Mouse (Mus musculus): ENCODE results near the gene Chd4.

- no peak for TF ChIP-seq CTCF (IDR thresholded peaks at IDR 0.05; ENCODE audit: low read depth, low read length)
- no peak for TF ChIP-seq POLR2A (IDR thresholded peaks at IDR 0.05; ENCODE audit: extremely low read depth, insufficient read depth, low read length)
Measured at GRCm38 (mm10) chr6:125160558-125160853, 64.7 kb downstream of the Chd4 start.
